Mouse (Mus musculus): ENCODE data around the gene Dpp4. TPM values are rescaled to one million over a fixed set of nuclear protein-coding genes. Genes with fewer than 3 reads are reported as not detected.

Dpp4 gene
- total RNA-seq, 1 experiment from 2014 or later = 98.1 TPM

DNA sequence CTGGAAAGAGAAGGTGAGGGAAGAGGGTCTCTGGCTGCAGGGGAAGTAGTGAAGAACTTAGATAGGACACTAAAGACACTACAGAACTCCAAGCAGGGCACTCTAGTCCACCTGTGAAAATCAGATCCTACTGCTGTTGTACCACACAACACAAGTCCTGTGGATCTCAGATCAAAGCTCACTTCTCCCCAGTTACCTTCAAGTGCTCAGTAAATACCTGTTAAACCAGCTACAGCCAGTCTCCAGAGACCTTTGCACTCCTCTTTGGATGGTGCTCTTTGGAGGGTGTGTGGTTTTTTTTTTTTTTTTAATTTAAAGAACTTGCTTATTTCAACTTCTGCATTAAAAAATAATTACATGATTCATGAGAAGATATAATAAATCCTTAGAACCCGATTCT is 5.2 kb upstream of the Dpp4 start:
- ATAC-seq (ENCODE audit: extremely low read depth, insufficient number of reproducible peaks, low FRiP score, poor library complexity, severe bottlenecking) = no peak

- ATAC-seq (ENCODE audit: extremely low read depth, insufficient number of reproducible peaks, low FRiP score, poor library complexity, severe bottlenecking) = peak; percentile 63
Measured at GRCm38 (mm10) chr2:62411211-62412080, 585 bp downstream of the Dpp4 start.

DNA sequence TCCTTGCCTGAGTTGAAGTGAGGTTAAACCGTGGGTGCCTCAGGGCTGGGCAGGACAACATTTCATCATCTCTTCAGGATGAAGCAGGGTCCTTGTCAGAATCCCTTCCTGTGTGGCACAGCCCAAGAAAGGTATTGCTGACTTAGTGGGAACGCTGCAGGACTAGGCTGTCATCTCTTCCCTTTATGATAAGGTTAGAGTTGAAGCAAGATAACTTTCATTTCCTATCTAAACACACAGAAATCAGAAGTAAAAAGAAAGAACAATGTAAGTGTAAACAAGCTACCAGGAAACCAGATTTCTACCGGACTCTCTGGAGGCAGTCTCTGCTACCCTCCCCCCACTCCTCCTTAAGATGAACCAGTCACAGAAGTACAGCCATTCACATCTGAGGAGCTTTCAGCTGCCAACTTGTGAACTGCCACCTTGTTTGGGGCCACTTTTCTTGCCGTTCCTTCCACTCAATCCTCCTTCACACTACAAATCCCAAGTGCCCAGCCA is 3.3 kb downstream of the Dpp4 start:
- 0 out of 2 replicates have a peak, but pooled peaks have one; percentile 24 for ATAC-seq (ENCODE audit: extremely low read depth, insufficient number of reproducible peaks, low FRiP score, poor library complexity, severe bottlenecking)

DNA sequence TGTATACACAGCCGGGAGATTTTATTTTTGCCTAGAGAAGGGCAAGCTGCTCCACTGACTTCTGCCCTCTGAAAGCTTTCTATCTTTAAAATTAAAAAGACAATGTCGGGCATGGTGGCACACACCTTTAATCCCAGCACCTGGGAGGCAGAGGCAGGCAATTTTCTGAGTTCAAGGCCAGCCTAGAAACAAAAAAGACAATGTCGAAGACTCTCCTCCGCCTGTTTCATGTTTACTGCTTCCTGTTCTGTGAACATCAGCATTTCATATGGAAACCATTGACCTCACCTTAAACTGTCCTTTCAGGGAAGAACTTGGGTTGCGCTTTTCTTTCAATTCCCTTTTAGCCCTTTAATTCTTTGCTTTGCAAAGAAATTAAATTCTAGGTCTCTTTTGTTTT is 3.8 kb downstream of the Dpp4 start:
- ATAC-seq (ENCODE audit: extremely low read depth, insufficient number of reproducible peaks, low FRiP score, poor library complexity, severe bottlenecking) = no peak

- no peak for ATAC-seq (ENCODE audit: extremely low read depth, insufficient number of reproducible peaks, low FRiP score, poor library complexity, severe bottlenecking)
Measured at GRCm38 (mm10) chr2:62403556-62404135, 8.4 kb downstream of the Dpp4 start.

DNA sequence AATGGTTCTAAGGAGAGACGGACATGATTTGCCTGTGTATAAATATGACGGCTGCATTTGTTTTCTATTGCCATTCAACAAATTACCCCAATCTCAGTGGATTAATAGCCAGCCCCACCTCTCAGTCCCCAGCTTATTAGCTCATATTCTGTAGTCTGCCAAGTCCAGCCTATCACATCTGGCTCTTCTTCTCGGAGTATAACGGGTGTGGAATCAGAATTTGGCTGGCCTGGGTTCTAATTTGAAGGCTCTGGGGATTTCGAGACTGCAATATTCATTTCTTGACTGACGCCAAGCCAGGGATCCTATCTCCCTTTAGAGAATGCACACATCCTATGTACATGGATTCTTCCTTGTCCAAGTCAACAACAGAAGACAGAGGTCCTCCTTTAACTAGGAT is 11.0 kb downstream of the Dpp4 start:
- ATAC-seq (ENCODE audit: extremely low read depth, insufficient number of reproducible peaks, low FRiP score, poor library complexity, severe bottlenecking) = no peak

GRCm38 (mm10) chr2:62399832-62400231 is 12.2 kb downstream of the Dpp4 start:
- no peak for ATAC-seq (ENCODE audit: extremely low read depth, insufficient number of reproducible peaks, low FRiP score, poor library complexity, severe bottlenecking)

- no peak for ATAC-seq (ENCODE audit: extremely low read depth, insufficient number of reproducible peaks, low FRiP score, poor library complexity, severe bottlenecking)
Measured at GRCm38 (mm10) chr2:62399361-62399760, 12.7 kb downstream of the Dpp4 start.

DNA sequence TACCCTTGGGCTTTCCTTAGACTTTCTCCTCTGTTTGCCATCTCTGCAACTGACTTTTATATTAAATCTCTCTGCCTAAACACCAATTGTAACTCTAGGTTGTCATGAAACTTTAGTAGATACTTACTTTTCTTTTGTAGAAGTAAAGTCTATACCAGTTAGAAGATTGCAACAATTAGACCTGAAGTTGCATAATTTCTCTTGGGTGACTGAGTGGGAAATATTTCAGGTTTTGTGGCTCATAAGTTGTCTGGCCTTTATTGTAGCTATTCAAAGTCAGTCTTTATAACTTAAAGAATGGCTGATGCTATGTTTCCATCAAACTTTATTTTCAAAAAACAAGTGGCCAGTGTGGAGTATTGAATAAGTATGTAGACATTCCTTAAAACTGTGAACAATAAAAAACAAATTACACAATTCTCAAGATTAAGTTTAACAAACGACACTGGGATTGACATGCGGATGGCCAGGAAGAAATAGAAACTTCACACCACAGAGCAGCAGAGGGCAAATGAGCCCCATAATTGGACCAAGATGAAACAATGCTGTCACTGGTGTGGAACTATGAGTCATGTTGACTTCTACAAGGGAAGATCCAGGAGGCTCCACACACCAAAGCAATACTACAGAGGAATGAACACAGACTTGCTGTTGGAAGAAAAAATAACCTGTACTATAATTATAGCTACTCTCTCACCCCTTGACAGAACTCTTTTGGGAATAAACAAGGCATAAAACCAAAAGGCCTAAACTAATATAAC is 13.7 kb downstream of the Dpp4 start:
- ATAC-seq (ENCODE audit: extremely low read depth, insufficient number of reproducible peaks, low FRiP score, poor library complexity, severe bottlenecking) = no peak

- ATAC-seq (ENCODE audit: extremely low read depth, insufficient number of reproducible peaks, low FRiP score, poor library complexity, severe bottlenecking) = no peak
Measured at GRCm38 (mm10) chr2:62397661-62398060, 14.4 kb downstream of the Dpp4 start.

DNA sequence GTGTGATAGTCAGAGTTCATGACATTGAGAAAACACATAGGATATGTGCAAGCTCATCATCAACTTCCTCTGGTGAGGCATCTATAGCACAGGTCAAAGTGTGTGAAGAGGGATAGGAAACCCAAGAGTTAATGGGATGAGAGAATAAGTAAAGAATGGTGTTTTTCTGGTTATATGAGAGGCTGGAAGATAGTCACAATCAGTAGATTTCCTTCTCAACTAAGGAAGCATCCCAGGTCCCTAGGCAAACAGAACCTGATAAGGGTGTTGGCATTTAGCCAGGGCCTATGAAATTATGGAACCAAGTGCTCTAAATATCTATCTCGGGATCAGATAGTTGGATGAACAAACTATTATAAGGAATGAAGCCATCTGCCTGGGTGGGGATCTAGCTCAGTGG is 15.2 kb downstream of the Dpp4 start:
- no peak for ATAC-seq (ENCODE audit: extremely low read depth, insufficient number of reproducible peaks, low FRiP score, poor library complexity, severe bottlenecking)

DNA sequence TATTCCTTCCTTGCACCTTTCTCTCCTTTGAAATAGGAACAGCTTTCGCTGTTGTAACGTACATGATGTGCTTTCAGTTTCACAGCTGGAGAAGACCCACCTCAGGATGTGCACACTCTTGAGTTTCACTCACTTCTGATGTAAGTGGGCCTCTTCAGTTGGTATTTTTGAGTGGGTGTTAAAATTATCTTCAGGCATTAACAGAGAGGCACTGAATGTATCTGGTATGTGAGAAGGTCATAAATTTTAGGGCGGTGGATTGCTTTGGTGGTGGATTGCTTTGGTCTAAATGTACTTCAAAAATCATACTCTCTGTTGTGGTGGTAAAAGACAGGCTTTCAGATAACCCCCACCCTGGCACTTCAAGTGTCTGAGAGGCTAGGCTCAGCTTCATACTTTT is 17.2 kb downstream of the Dpp4 start:
- ATAC-seq (ENCODE audit: extremely low read depth, insufficient number of reproducible peaks, low FRiP score, poor library complexity, severe bottlenecking) = peak; percentile 36; the same call in 1 of the 2 replicates

GRCm38 (mm10) chr2:62392098-62392497 is 19.9 kb downstream of the Dpp4 start:
- ATAC-seq (ENCODE audit: extremely low read depth, insufficient number of reproducible peaks, low FRiP score, poor library complexity, severe bottlenecking) = peak; percentile 74

- peak; percentile 54; the same call in 1 of the 2 replicates for ATAC-seq (ENCODE audit: extremely low read depth, insufficient number of reproducible peaks, low FRiP score, poor library complexity, severe bottlenecking)
Measured at GRCm38 (mm10) chr2:62390961-62391461, 21.0 kb downstream of the Dpp4 start.

- ATAC-seq (ENCODE audit: extremely low read depth, insufficient number of reproducible peaks, low FRiP score, poor library complexity, severe bottlenecking) = no peak
Measured at GRCm38 (mm10) chr2:62390305-62390704, 21.7 kb downstream of the Dpp4 start.

DNA sequence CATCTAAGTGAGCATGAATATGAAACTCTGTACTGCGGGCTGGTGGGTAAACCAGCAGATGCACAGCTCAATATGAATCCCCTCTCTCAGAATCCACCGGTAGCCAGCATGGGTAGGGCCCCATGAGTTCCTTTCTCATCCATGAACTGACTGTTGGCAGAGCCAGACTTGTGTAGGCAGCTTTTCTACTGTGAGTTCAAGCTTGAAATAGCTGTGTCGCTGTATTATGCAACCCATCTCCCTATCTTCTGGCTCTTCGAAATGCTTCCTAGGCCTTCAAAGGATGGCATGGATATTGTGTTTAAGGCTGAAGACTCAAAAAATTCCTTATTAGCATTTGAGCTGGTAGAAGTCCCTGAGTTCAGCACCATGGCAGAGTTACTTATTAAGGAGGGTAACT is 23.2 kb downstream of the Dpp4 start:
- no peak for ATAC-seq (ENCODE audit: extremely low read depth, insufficient number of reproducible peaks, low FRiP score, poor library complexity, severe bottlenecking)

- no peak for ATAC-seq (ENCODE audit: extremely low read depth, insufficient number of reproducible peaks, low FRiP score, poor library complexity, severe bottlenecking)
Measured at GRCm38 (mm10) chr2:62383196-62383595, 28.8 kb downstream of the Dpp4 start.

GRCm38 (mm10) chr2:62382440-62382839 is 29.6 kb downstream of the Dpp4 start:
- no peak for ATAC-seq (ENCODE audit: extremely low read depth, insufficient number of reproducible peaks, low FRiP score, poor library complexity, severe bottlenecking)

DNA sequence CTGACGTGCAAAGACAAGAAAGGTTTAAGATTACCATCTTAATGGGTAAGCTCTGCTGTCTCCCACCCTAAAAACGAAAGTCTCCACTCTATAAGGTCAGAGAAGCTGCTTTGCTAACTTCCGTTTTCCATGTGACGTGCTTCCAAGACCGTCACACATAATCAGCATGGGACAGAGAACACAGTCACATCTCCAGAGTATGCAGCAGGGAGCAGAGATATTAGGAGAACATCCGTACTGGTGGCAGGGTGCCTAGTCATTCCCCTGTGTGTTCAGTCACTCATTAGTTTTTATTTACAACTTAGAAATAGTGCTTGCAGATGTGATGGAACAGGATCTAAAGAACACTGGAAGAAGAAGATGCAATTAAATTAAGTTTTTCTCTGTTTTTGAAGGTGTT is 30.3 kb downstream of the Dpp4 start:
- ATAC-seq (ENCODE audit: extremely low read depth, insufficient number of reproducible peaks, low FRiP score, poor library complexity, severe bottlenecking) = no peak

Data from neutrophil, adult 5-6 weeks (primary cell).